Mouse (Mus musculus): Measurements from ENCODE around the gene Upp1. TPM values are rescaled to one million over a fixed set of nuclear protein-coding genes. Genes with fewer than 3 reads are reported as not detected.
"Not testable (repeated sequence)": the region's sequence is repeated elsewhere in the genome, so short reads cannot be mapped to it uniquely, and the experiment has no call there.

Upp1 gene
- polyA plus RNA-seq, 1 experiment from 2014 or later, result 6.3 TPM

DNA sequence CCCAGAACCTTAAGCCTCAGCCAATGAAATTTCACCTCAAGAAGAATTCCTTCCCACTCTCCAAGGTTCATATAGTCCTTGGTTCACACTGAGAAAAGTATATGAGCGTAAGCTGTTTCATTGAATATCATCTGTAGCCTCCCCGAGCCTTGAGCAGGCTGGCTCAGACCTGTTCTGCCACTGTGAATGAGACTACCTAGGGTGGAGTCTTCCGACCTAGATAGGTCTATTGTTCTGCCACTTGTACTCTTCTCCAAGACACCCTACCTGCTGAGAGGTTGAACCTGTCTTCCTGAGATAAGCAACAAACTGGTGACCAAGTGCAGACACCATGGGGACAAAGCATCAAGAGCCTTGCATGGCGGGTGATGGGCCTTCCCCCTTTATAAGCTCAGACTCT, 28.2 kb downstream of the Upp1 start:
- no peak for ATAC-seq
- H3K36me3 ChIP-seq (ENCODE audit: control insufficient read depth, insufficient read depth, low read length), result no peaks in the 10 kb centered on the region
- no peaks in the 10 kb centered on the region for H3K27me3 ChIP-seq (replicated peaks; ENCODE audit: control insufficient read depth, insufficient read depth, low read length)
- no peak overlapping the region for H3K4me3 ChIP-seq (ENCODE audit: low read length)
- no peak overlapping the region for H3K9ac ChIP-seq (ENCODE audit: low read depth, low read length)
- no peaks in the 10 kb centered on the region for H3K4me1 ChIP-seq (ENCODE audit: control insufficient read depth, insufficient read depth, low read depth, low read length)
- no peak overlapping the region for H3K4me2 ChIP-seq (ENCODE audit: low read length)
- WGBS, result 92% methylated on average over 4 of the region's 4 CpGs
- H3K9me3 ChIP-seq (ENCODE audit: control insufficient read depth, low read length), result no peaks in the 10 kb centered on the region
- no peak overlapping the region for H3K27ac ChIP-seq (ENCODE audit: low read depth, low read length)

GRCm38 (mm10) chr11:9146683-9147082, 28.8 kb downstream of the Upp1 start:
- WGBS, result 90% methylated on average over 1 of the region's 1 CpGs
- no peak for ATAC-seq
- H3K9ac ChIP-seq (ENCODE audit: low read depth, low read length), result no peak overlapping the region
- H3K27me3 ChIP-seq (replicated peaks; ENCODE audit: control insufficient read depth, insufficient read depth, low read length), result no peaks in the 10 kb centered on the region
- H3K4me1 ChIP-seq (ENCODE audit: control insufficient read depth, insufficient read depth, low read depth, low read length), result no peaks in the 10 kb centered on the region
- H3K4me2 ChIP-seq (ENCODE audit: low read length), result no peak overlapping the region
- H3K4me3 ChIP-seq (ENCODE audit: low read length), result no peak overlapping the region
- H3K27ac ChIP-seq (ENCODE audit: low read depth, low read length), result no peak overlapping the region
- no peaks in the 10 kb centered on the region for H3K9me3 ChIP-seq (ENCODE audit: control insufficient read depth, low read length)
- H3K36me3 ChIP-seq (ENCODE audit: control insufficient read depth, insufficient read depth, low read length), result no peaks in the 10 kb centered on the region

GRCm38 (mm10) chr11:9148206-9148605, 30.3 kb downstream of the Upp1 start:
- no peak for ATAC-seq
- H3K27me3 ChIP-seq (replicated peaks; ENCODE audit: control insufficient read depth, insufficient read depth, low read length), result no peaks in the 10 kb centered on the region
- no peak overlapping the region for H3K9ac ChIP-seq (ENCODE audit: low read depth, low read length)
- H3K9me3 ChIP-seq (ENCODE audit: control insufficient read depth, low read length), result no peaks in the 10 kb centered on the region
- H3K27ac ChIP-seq (ENCODE audit: low read depth, low read length), result no peak overlapping the region
- no peak overlapping the region for H3K4me2 ChIP-seq (ENCODE audit: low read length)
- H3K4me3 ChIP-seq (ENCODE audit: low read length), result no peak overlapping the region
- H3K36me3 ChIP-seq (ENCODE audit: control insufficient read depth, insufficient read depth, low read length), result no peaks in the 10 kb centered on the region
- 80% methylated on average over 2 of the region's 2 CpGs for WGBS
- no peaks in the 10 kb centered on the region for H3K4me1 ChIP-seq (ENCODE audit: control insufficient read depth, insufficient read depth, low read depth, low read length)

DNA sequence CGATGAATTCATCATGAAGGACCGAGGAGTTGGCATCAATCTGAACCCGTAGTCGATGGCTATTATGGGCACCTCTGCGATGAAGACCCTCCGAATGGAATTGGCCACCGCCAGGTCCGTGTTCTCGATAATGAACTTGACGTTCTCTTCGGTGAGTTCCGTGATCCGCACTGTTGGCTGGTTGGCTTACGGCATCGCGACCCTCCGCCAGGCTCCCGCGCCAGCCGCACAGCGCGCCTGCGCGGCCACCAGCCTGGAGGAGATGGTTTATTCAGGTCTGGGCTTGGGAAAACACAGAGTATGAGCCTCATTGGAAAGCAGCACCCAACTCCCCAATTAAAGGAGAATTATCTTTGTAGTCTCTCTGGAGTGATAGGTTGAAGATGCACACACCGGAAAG, 32.5 kb downstream of the Upp1 start:
- not testable (repeated sequence) for H3K36me3 ChIP-seq (ENCODE audit: control insufficient read depth, insufficient read depth, low read length); ATAC-seq; H3K27me3 ChIP-seq (replicated peaks; ENCODE audit: control insufficient read depth, insufficient read depth, low read length); H3K27ac ChIP-seq (ENCODE audit: low read depth, low read length); H3K4me1 ChIP-seq (ENCODE audit: control insufficient read depth, insufficient read depth, low read depth, low read length); H3K4me3 ChIP-seq (ENCODE audit: low read length); H3K9me3 ChIP-seq (ENCODE audit: control insufficient read depth, low read length); H3K9ac ChIP-seq (ENCODE audit: low read depth, low read length); H3K4me2 ChIP-seq (ENCODE audit: low read length)
- WGBS, result 83% methylated on average over 25 of the region's 25 CpGs

DNA sequence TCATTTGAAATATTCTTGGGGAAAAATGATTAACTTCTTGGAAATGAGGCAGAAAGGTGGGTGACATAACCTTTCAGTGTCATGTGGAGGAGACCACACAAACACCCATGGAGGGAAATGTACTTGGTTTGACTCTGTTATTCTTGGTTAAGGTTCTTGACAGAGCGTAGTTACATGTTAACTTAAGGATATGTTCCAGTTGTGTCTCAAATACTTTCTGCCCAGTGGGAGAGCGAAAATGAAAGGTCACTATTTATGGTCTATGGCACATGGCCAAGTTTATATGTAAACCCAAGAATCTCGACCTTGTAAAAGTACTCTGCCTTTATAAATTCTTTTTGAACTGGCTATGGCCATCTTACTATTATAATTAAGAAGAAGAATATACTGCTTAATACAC, 42.0 kb downstream of the Upp1 start:
- no peak overlapping the region for H3K27ac ChIP-seq (ENCODE audit: low read depth, low read length)
- no peak for ATAC-seq
- H3K27me3 ChIP-seq (replicated peaks; ENCODE audit: control insufficient read depth, insufficient read depth, low read length), result no peaks in the 10 kb centered on the region
- H3K36me3 ChIP-seq (ENCODE audit: control insufficient read depth, insufficient read depth, low read length), result no peaks in the 10 kb centered on the region
- no peak overlapping the region for H3K4me3 ChIP-seq (ENCODE audit: low read length)
- H3K4me2 ChIP-seq (ENCODE audit: low read length), result no peak overlapping the region
- WGBS, result 70% methylated on average over 3 of the region's 3 CpGs
- no peaks in the 10 kb centered on the region for H3K4me1 ChIP-seq (ENCODE audit: control insufficient read depth, insufficient read depth, low read depth, low read length)
- no peak overlapping the region for H3K9ac ChIP-seq (ENCODE audit: low read depth, low read length)
- no peaks in the 10 kb centered on the region for H3K9me3 ChIP-seq (ENCODE audit: control insufficient read depth, low read length)

- no peak overlapping the region for H3K4me3 ChIP-seq (ENCODE audit: low read length)
- H3K36me3 ChIP-seq (ENCODE audit: control insufficient read depth, insufficient read depth, low read length), result no peaks in the 10 kb centered on the region
- H3K27me3 ChIP-seq (replicated peaks; ENCODE audit: control insufficient read depth, insufficient read depth, low read length), result no peaks in the 10 kb centered on the region
- ATAC-seq, result no peak
- no peak overlapping the region for H3K4me2 ChIP-seq (ENCODE audit: low read length)
- H3K27ac ChIP-seq (ENCODE audit: low read depth, low read length), result no peak overlapping the region
- no peaks in the 10 kb centered on the region for H3K4me1 ChIP-seq (ENCODE audit: control insufficient read depth, insufficient read depth, low read depth, low read length)
- no peak overlapping the region for H3K9ac ChIP-seq (ENCODE audit: low read depth, low read length)
- no peaks in the 10 kb centered on the region for H3K9me3 ChIP-seq (ENCODE audit: control insufficient read depth, low read length)
- WGBS, result 93% methylated on average over 2 of the region's 2 CpGs
Observed at GRCm38 (mm10) chr11:9167331-9167730, 49.4 kb downstream of the Upp1 start.

DNA sequence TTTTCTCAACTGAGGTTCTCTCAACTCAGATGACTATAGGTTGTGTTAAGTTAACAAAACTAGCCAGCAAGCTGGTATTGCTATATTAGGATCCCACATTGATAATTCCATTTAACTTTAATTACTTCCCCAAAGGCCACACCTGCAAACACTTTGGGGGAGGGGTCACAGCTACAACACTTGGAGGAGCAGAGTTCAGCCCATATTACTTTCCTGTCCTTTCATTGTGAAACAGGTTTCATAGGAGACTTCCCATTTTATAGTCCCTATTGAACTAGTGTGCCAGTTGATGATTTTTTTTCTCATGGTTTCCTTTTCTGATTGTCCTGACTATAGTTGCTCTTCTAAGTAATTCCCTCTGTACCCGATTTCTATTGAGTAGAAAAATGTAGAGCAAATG, 63.6 kb downstream of the Upp1 start:
- H3K9me3 ChIP-seq (ENCODE audit: control insufficient read depth, low read length), result no peaks in the 10 kb centered on the region
- H3K9ac ChIP-seq (ENCODE audit: low read depth, low read length), result no peak overlapping the region
- no peak for ATAC-seq
- H3K27me3 ChIP-seq (replicated peaks; ENCODE audit: control insufficient read depth, insufficient read depth, low read length), result no peaks in the 10 kb centered on the region
- H3K36me3 ChIP-seq (ENCODE audit: control insufficient read depth, insufficient read depth, low read length), result no peaks in the 10 kb centered on the region
- WGBS, result 97% methylated on average over 1 of the region's 1 CpGs
- H3K4me3 ChIP-seq (ENCODE audit: low read length), result no peak overlapping the region
- no peak overlapping the region for H3K4me2 ChIP-seq (ENCODE audit: low read length)
- H3K27ac ChIP-seq (ENCODE audit: low read depth, low read length), result no peak overlapping the region
- H3K4me1 ChIP-seq (ENCODE audit: control insufficient read depth, insufficient read depth, low read depth, low read length), result no peaks in the 10 kb centered on the region

Other genes with a start within 250 kb of the Upp1 start
- gene Pkd1l1, start 144.8 kb upstream of the Upp1 start, polyA plus RNA-seq (2015; fragmentation: Nextera tagmentation; extraction: Ambion mirVana), result 0.14 and 0.25 TPM in 2 replicates
- gene Hus1, start 106.9 kb upstream of the Upp1 start, polyA plus RNA-seq (2015; fragmentation: Nextera tagmentation; extraction: Ambion mirVana), result 10.8 and 11.5 TPM in 2 replicates
- 1.9 and 2.8 TPM in 2 replicates for gene Gm11992, start 69.5 kb upstream of the Upp1 start, polyA plus RNA-seq (2015; fragmentation: Nextera tagmentation; extraction: Ambion mirVana)
- 0.35 TPM in 1 of 2 replicates, not detected in the other for gene Sun3, start 69.1 kb upstream of the Upp1 start, polyA plus RNA-seq (2015; fragmentation: Nextera tagmentation; extraction: Ambion mirVana)
- gene Abca13, start 73.8 kb downstream of the Upp1 start, polyA plus RNA-seq (2015; fragmentation: Nextera tagmentation; extraction: Ambion mirVana), result 0.01 and 0.02 TPM in 2 replicates